Mouse (Mus musculus) heart, adult 2 months (tissue): ENCODE data around the gene Ly9.

Experiments used
- CTCF ChIP-seq: fragments of 200-600 bp; IDR thresholded peaks from 2 replicates; pipeline ENCODE4 v1.8.1; 2022; ENCODE audit warnings: antibody characterized with exemption, mild to moderate bottlenecking, moderate library complexity
- EP300 ChIP-seq: fragments of 200-500 bp; IDR thresholded peaks from 2 replicates; pipeline ENCODE4 v1.6.1; 2011; ENCODE audit warnings: low read depth, low read length, control low read depth; ENCODE audit not compliant: insufficient read depth
- POLR2A ChIP-seq: fragments of 200-500 bp; IDR thresholded peaks from 2 replicates; pipeline ENCODE4 v1.6.1; 2011; ENCODE audit warnings: mild to moderate bottlenecking, low read depth, low read length, control low read depth; ENCODE audit not compliant: insufficient read depth

DNA sequence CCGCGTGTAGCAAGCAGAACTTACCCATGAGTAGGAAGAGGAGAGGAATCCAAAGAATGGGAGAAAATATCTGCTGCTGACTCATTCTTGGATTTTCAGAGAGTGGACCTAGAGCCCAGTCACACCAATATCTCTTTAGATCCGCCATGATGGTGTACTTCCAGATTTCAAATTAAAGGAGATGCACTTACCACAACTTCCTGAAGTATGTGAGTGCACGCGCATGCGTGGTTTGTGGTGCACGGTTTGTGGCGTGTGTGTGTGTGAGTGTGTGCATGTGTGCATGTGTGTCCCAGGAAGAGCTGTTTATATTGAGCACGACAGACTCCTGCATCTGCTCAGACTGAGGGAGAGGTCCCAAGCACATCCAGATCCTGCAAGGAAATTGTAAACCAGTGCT lies at the start of gene Ly9:
- TF ChIP-seq CTCF (no peak), POLR2A (no peak), EP300 (no peak)
